Mouse (Mus musculus): ENCODE data around the gene Atrnl1.
"Not testable (repeated sequence)": the region's sequence is repeated elsewhere in the genome, so short reads cannot be mapped to it uniquely, and the experiment has no call there.

Atrnl1 gene

DNA sequence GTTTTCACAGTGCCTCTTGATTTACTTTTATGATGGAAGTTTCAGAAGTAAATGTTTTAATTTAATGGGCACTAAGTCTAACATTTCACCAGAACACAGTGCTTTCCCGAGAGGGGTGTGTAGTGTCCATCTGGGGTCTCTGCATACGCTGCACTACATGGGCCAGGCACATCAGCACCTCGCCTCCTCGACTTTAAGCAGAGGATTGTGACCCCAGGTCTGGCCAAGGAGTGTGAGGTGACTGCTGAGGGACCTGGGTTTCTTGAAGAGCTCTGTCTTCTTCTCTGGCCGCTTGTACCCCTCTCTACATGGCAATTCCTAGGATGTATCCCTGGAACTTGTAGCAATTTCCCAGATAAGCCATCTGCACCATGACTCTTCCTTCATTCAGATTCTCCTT is 422.4 kb downstream of the Atrnl1 start:
- DNase-seq (ENCODE audit: low spot score) = no peak

DNA sequence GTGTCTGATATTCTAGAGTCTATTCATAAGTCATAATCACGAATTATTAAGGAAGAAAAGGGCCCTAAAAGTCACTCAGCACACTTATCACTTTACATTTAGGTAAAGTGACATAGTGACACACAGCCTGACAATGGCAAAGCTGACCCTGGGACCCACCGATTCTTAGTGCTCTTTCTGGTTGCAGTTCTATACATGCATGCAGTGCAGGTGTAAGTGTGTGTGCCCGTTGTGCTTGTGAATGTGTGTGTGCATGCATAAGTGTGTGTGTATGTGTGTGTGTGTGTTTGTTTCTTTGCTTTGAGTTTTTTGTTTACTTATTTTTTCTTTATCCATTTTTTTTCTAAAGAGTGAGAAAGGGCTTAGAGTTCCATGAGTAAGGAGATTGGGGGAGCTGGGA is 425.3 kb downstream of the Atrnl1 start:
- no peak for DNase-seq (ENCODE audit: low spot score)

- no peak for DNase-seq (ENCODE audit: low spot score)
Measured at GRCm38 (mm10) chr19:58043120-58043519, 432.3 kb downstream of the Atrnl1 start.

- DNase-seq (ENCODE audit: low spot score) = no peak
Measured at GRCm38 (mm10) chr19:58043550-58043949, 432.7 kb downstream of the Atrnl1 start.

- DNase-seq (ENCODE audit: low spot score) = no peak
Measured at GRCm38 (mm10) chr19:58044816-58045215, 434.0 kb downstream of the Atrnl1 start.

GRCm38 (mm10) chr19:58046656-58047055 is 435.8 kb downstream of the Atrnl1 start:
- DNase-seq (ENCODE audit: low spot score) = no peak

DNA sequence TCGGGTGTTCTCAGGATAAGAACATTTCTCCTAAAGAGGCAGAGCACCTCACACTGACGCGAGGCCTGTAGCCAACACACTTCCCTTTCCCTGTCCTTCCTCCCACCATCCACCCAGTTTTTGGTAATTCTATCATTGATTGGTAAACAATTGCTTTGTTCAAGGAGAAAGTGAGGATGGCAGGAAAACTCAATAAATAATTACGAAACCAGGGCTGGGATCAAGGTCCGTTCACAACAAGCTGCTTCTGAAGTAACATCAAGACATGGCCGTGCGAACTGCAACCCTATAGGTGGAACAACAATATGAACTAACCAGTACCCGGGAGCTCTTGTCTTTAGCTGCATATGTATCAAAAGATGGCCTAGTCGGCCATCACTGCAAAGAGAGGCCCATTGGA is 439.6 kb downstream of the Atrnl1 start:
- not testable (repeated sequence) for DNase-seq (ENCODE audit: low spot score)

GRCm38 (mm10) chr19:58050986-58051385 is 440.2 kb downstream of the Atrnl1 start:
- DNase-seq (ENCODE audit: low spot score) = no peak

DNA sequence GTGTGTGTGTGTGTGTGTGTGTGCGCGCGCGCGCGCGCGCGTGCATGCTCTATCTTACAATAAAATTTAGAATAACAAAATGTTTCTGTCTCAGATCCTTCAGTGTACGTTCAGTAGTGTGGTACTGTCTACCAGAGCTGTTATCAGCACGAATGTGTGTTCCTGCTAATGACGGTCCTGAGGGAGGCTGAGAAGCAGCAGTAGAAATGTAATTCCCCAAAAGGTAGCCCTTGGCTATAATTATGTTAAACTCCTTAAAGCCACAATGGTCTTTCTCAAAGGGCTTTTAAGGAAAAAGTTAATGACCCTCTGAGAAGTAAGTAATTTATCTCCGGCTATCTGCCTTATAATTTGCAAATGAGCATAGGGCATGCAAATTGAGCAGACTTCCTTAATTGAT is 441.1 kb downstream of the Atrnl1 start:
- DNase-seq (ENCODE audit: low spot score) = no peak

DNA sequence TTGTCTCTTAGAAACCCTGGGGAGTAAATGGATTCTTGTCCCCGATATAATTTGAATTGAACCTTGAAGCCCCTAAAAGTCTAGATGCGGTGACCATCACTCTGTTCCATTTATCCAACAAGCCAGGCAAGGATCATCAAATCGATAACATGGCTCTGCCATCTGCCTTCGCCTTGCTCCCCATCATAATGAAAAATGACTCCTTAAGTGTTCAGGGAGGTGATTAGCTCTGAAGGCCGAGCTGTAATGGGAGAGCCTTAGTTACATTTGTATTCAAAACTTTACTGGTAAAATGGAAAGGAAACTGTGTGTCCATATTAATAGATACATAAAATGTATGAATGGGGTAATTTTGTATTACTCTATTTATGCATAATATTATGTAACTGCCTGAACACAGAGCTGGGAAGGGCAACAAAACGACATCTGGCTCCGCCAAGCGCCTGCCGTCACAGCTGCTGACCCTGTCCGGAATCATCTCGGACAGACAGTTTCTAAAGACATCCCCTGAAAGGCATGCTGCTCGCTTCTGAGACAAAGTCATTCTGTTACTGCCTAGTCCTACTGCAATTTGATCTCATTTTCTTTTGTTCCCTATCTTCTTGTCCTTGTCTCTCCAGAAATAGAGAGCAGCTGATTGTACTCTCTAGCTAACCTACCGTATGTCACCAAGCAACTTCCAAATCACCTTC is 441.8 kb downstream of the Atrnl1 start:
- no peak for DNase-seq (ENCODE audit: low spot score)

GRCm38 (mm10) chr19:58059719-58060118 is 448.9 kb downstream of the Atrnl1 start:
- no peak for DNase-seq (ENCODE audit: low spot score)

GRCm38 (mm10) chr19:58060199-58060853 is 449.5 kb downstream of the Atrnl1 start:
- DNase-seq (ENCODE audit: low spot score) = no peak

GRCm38 (mm10) chr19:58060854-58061358 is 450.1 kb downstream of the Atrnl1 start:
- no peak for DNase-seq (ENCODE audit: low spot score)

- DNase-seq (ENCODE audit: low spot score) = no peak
Measured at GRCm38 (mm10) chr19:58061933-58062332, 451.1 kb downstream of the Atrnl1 start.

DNA sequence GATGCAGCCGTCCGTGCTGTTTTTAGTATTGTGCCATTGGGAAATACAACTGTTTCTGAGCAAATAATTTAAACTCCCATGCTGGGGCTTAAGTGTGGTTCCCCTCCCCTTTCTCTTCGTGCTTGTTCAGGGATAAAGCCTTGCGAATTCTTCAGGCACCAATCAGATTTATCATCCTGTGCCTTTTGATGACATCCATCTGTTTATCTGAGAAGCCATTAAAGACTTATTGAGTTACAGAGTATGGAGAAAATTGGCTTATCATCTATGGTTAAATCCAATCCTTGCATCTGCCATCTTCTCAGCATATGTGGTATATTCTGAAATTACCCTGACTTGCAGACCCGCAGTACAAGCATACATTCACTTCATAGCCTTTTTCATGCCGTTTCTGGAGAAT is 452.7 kb downstream of the Atrnl1 start:
- DNase-seq (ENCODE audit: low spot score) = no peak

GRCm38 (mm10) chr19:58064116-58065000 is 453.5 kb downstream of the Atrnl1 start:
- DNase-seq (ENCODE audit: low spot score) = no peak

DNA sequence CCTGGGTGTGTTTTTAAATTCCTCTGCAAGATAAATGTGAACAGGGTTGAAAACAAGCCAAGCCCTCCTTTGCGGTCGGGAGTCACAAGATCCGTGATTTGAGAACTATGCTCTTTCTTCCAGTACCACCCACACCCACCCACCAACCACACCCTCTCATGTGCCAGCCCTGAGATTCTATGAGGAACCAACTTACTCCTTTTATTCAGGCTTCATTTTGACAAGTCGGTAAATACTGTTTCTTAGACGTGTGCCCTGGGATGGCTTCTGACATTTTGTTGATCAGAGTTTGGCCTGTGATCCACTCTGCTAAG is 454.1 kb downstream of the Atrnl1 start:
- DNase-seq (ENCODE audit: low spot score) = no peak

DNA sequence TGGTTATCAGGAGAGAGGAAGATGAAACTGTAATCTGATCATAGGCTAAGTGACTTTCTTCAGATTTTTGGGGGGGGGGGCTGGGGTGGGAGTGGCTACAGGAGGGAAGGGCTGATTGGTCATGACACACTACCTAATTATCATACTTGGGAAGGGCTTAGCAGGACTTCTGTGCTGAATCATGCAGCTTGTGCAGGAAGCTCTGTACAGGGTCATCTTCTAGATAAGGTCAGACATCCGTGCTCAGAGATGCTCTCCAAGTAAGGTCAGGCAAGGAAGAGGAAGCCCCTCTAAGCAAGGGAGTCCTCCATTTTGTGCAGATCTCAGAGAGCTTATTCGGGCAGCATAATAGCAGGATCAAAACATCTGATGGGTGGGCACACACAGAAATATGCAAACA is 454.7 kb downstream of the Atrnl1 start:
- DNase-seq (ENCODE audit: low spot score) = no peak

- no peak for DNase-seq (ENCODE audit: low spot score)
Measured at GRCm38 (mm10) chr19:58068114-58068513, 457.3 kb downstream of the Atrnl1 start.

DNA sequence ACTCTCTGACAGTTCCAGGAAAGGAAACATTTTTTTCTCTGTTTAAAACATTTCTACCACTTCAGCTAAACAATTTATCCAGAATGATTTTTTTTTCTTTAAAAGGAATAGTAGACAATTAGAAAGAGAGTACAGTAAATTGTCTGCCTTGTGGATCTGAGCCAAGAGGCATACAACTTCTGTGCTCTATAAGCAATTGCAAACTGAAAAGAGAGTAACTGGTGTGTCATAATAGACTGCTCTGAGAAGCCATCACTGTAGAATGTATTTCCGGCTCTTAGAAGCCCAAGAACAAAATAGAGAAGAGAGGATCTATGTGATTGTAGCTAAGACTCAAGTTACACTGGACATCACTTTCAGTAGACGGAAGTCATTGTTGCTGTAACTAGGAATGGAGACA is 458.1 kb downstream of the Atrnl1 start:
- DNase-seq (ENCODE audit: low spot score) = no peak

- DNase-seq (ENCODE audit: low spot score) = no peak
Measured at GRCm38 (mm10) chr19:58072404-58072803, 461.6 kb downstream of the Atrnl1 start.

DNA sequence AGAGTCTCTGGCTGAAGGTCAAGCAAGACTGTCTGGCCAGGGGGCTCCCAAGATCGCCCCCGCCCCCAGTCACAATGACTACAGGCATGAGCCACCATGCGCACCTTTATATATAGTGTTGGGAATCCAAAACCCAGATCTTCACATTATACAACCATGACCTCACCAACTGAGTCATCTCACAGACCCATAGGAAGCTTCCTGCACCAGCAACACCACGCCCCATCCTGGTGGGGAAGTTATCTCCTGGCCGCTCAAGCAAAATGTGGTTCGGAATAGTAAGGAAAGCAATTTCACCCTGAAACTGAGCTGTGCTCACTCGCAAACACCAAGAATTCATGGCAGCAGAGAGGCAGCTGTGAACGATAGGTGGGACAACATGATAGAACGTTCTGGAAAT is 462.0 kb downstream of the Atrnl1 start:
- no peak for DNase-seq (ENCODE audit: low spot score)

DNA sequence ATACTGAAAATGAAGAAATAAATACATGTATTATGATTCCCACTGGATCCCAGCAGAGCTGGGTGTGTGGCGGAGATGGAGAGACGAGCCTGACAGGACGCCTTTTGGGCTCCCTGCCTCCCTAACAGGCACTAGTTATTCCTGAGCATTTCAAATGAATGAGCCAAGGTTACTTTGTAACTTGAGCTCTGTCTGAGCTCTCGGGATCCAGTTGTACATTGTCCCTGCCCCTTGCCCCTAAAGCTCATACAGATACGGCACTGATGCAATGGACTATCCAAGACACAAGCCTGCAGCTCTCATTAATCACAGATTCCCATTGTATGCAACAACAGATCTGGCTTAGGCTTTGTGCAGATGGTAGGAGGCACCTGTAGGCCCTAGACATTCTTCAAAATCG is 464.4 kb downstream of the Atrnl1 start:
- no peak for DNase-seq (ENCODE audit: low spot score)
